Mouse (Mus musculus) kidney, adult 2 months (tissue): ENCODE data around the gene Nhp2.

Experiments
- CTCF ChIP-seq: fragments of 200-500 bp; conservative IDR thresholded peaks from 2 replicates; pipeline ENCODE4 v1.5.1; 2011; ENCODE audit warnings: low read depth, mild to moderate bottlenecking, control low read depth, low read length, moderate library complexity, mixed read lengths; ENCODE audit not compliant: insufficient read depth, insufficient read length
- POLR2A ChIP-seq: fragments of 200-500 bp; IDR thresholded peaks from one replicate; pipeline ENCODE4 v1.6.1; 2011; ENCODE audit warnings: low read depth, low read length, control low read depth

DNA sequence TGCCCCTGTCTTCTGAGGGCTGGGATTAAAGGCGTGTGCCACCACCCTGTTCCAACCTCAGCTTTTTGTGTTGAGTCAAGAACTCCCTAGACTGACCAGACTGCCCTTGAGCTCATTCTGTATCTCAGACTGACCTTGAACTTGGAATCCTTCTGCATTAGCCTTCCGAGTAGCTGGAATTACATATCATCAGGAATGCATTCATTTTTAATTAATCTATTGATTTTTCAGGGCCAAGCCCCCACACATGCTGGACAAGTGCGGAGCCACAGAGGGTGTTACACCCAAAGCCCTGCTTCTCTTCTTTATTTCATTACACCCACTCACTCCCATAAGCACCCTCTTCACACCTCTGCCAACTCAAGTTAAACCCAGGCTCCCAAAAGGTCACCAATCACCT lies 14.2 kb downstream of the Nhp2 start:
- TF ChIP-seq CTCF = no peak
- no peak for TF ChIP-seq POLR2A
